Mouse (Mus musculus) hindbrain, embryonic 15.5 days (tissue): ENCODE measurements at regions not wholly inside any gene's neighbourhood (a gene's known extent, or its start where the extent isn't known, plus 50 kb on each side); places are given as distances from the start of the nearest gene placed in this dataset.

Experiments used
- ATAC-seq: fragments of 200-750 bp; cut with Nextera tagmentation; 2 replicates; pipeline ENCODE4 v1.8.0; 2017; ENCODE audit warnings: low read depth, moderate number of reproducible peaks, moderate TSS enrichment; ENCODE audit not compliant: low FRiP score
- H3K27ac ChIP-seq: fragments of 300-500 bp; sonication (generic); replicated peaks from 2 replicates; pipeline ENCODE4 v1.5.1; 2015; ENCODE audit warnings: mild to moderate bottlenecking, inconsistent platforms
- H3K27me3 ChIP-seq: fragments of 300-500 bp; sonication (generic); 2 replicates; pipeline ENCODE4 v1.6.1; 2015; ENCODE audit warnings: control low read depth, inconsistent platforms
- H3K36me3 ChIP-seq: fragments of 300-500 bp; sonication (generic); 2 replicates; pipeline ENCODE4 v1.6.1; 2015; ENCODE audit warnings: control low read depth, inconsistent platforms
- H3K4me1 ChIP-seq: fragments of 300-500 bp; sonication (generic); replicated peaks from 2 replicates; pipeline ENCODE4 v1.6.1; 2015; ENCODE audit warnings: control low read depth, inconsistent platforms
- H3K4me2 ChIP-seq: fragments of 300-500 bp; sonication (generic); 2 replicates; pipeline ENCODE4 v1.6.1; 2015; ENCODE audit warnings: moderate library complexity, mild to moderate bottlenecking, inconsistent platforms
- H3K4me3 ChIP-seq: fragments of 300-500 bp; sonication (generic); 2 replicates; pipeline ENCODE4 v1.5.1; 2015; ENCODE audit warnings: mild to moderate bottlenecking, inconsistent platforms
- H3K9ac ChIP-seq: fragments of 300-500 bp; sonication (generic); 2 replicates; pipeline ENCODE4 v1.6.1; 2015; ENCODE audit warnings: inconsistent platforms
- H3K9me3 ChIP-seq: fragments of 300-500 bp; sonication (generic); 2 replicates; pipeline ENCODE4 v1.6.1; 2016; ENCODE audit warnings: control low read depth, inconsistent platforms
- WGBS: fragments of 180-500 bp; shearing (Covaris S2); methylation state at CpG from one replicate; pipeline ENCODE4 v1.1.7; 2015; 5-methylcytosine and 5-hydroxymethylcytosine counted together

DNA sequence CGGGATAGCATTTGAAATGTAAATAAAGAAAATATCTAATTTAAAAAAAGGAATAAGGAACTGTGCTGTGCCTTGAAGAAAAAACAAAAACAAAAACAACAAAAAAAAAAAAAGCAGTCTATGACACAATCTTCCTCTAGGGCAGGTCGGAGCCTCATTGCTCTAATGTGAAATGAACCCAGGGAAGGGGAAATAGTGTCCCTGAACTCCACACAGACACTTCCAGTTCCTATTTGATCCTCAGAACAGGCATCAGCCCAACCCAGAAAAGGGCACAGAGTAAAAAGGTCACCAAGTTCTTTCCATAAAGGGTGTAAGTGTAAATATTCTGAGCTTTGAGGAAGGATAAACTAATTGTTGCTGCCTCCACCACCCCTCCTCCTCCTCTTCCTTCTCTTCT is 250.2 kb upstream of the Fggy start:
- Histone ChIP-seq H3K4me1 (no peaks in the 10 kb centered on the region), H3K4me3 (no peak overlapping the region), H3K36me3 (no peaks in the 10 kb centered on the region), H3K9me3 (no peaks in the 10 kb centered on the region), H3K27me3 (no peaks in the 10 kb centered on the region), H3K27ac (no peak overlapping the region), H3K9ac (no peak overlapping the region), H3K4me2 (no peak overlapping the region)
- ATAC-seq: no peak
- WGBS: 86% methylated on average over 2 of the region's 2 CpGs

DNA sequence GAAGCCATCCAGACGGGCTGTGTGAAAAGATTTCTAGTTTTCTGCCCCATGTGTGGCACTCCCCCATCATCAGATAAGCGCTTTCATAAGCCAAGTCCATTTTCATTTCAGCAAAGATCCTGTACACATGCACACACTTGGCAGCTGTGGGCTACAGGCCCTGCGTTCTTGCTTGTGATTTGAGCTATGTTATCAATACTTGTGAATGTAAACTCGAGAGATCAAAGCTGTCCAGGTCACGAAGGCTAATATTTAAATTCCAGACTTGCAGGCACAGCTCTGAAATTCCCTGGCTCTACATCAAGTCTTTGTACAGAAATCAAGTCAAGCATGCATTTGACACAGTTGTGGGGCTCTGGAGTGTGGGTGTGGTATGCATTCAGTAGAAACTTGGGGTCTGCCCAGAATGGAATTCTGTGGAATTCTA is 248.8 kb upstream of the Fggy start:
- ATAC-seq: no peak
- H3K27me3 ChIP-seq: no peaks in the 10 kb centered on the region
- no peaks in the 10 kb centered on the region for H3K9me3 ChIP-seq
- no peak overlapping the region for H3K4me2 ChIP-seq
- 72% methylated on average over 5 of the region's 5 CpGs for whole genome bisulfite sequencing
- no peaks in the 10 kb centered on the region for H3K36me3 ChIP-seq
- H3K27ac ChIP-seq: no peak overlapping the region
- H3K4me1 ChIP-seq: no peaks in the 10 kb centered on the region
- H3K4me3 ChIP-seq: no peak overlapping the region
- H3K9ac ChIP-seq: no peak overlapping the region

DNA sequence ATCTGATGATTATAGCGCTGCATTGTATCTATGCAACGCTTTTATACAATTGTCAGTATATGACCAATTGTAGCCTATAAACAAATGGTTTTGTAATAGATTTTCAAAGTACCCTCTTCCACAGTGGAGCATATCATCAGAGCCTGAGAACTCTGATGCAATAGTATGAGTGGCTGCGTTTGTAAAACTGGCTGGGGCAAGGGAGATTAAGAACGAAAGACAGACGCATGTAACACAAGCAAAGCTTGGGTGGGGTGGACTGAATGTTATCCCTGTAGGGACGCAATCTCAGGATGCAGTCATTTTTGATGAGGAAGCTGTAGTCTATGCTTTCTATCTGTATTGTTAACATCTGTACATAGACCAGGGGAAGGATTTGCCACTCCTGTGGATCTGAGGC is 246.9 kb upstream of the Fggy start:
- H3K4me3 ChIP-seq: no peak overlapping the region
- no peak overlapping the region for H3K4me2 ChIP-seq
- WGBS: 87% methylated on average over 6 of the region's 6 CpGs
- no peak overlapping the region for H3K27ac ChIP-seq
- no peaks in the 10 kb centered on the region for H3K4me1 ChIP-seq
- H3K9me3 ChIP-seq: no peaks in the 10 kb centered on the region
- ATAC-seq: no peak
- H3K9ac ChIP-seq: no peak overlapping the region
- H3K27me3 ChIP-seq: no peaks in the 10 kb centered on the region
- H3K36me3 ChIP-seq: no peaks in the 10 kb centered on the region

DNA sequence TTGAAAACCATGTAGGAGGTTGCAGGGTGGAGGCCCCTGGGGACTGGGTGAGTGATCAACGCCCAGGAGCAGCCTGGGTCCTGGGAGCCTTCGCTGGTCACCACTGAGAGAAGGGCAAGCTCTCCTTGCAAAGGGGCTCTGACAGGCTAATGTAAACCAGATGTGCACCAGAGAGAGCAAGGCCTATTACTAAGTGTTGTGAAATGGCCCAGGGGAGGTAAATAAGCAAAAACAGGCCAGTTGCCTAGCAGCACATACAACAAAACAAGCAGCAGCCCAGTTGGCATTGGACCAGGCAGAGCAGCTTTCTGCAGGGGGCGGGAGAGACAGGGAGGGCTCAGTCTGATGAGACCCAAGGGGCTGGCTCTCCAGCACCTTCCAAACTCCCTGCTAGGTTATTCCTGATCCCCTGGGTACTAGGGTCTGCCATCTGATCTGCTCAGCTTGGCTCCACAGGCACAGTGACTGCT is 239.5 kb upstream of the Fggy start:
- Histone ChIP-seq H3K27ac (no peak overlapping the region), H3K4me3 (no peak overlapping the region), H3K9ac (no peak overlapping the region), H3K36me3 (no peaks in the 10 kb centered on the region), H3K27me3 (no peaks in the 10 kb centered on the region), H3K4me2 (no peak overlapping the region), H3K9me3 (no peaks in the 10 kb centered on the region), H3K4me1 (peaks cover 11% of the 10 kb centered on the region)
- peak; percentile 56 for ATAC-seq
- whole genome bisulfite sequencing: 52% methylated on average over 3 of the region's 3 CpGs

DNA sequence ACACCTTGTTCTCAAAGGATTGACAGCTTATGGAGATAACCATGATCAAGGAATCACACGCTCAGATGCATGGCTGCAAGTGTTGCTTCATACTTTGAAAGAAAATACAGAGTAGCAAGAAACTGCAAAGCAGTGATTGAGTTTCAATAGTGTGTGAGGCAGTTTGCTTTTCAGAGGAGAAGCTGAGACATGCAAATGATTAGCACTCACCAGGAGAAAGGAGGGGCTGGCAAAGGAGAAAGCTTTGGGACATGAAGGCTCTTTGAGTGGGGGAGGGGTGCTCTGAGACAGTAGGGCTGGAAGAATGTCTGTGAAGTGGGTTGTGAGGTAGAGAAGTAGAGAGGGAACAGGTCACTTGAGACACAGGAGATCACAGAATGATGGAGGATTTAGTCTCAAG is 238.7 kb upstream of the Fggy start:
- 71% methylated on average over 1 of the region's 1 CpGs for WGBS
- Histone ChIP-seq H3K4me3 (no peak overlapping the region), H3K4me2 (no peak overlapping the region), H3K36me3 (no peaks in the 10 kb centered on the region), H3K9me3 (no peaks in the 10 kb centered on the region), H3K4me1 (peaks cover 11% of the 10 kb centered on the region), H3K27ac (no peak overlapping the region), H3K9ac (no peak overlapping the region), H3K27me3 (no peaks in the 10 kb centered on the region)
- no peak for ATAC-seq

DNA sequence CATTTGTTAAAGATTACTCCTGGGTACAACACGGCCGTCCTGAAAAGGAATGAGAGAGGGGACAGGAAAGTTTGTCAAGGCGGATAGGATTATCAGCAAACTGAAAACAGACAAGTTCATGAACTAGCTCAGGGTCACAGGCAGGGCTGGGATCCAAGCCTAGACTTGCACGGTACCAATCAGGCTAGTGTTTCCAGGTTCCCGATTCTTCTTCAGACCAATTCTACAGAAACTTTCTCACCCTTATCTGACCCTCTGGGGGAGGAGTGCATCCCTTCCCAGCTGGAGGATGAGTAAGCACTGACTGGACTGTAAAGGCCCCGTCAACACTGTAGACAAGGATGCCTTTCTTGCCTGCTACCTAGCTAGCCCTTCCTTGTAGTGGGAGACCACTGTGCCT is 238.3 kb upstream of the Fggy start:
- Histone ChIP-seq H3K4me1 (peaks cover 11% of the 10 kb centered on the region), H3K9me3 (no peaks in the 10 kb centered on the region), H3K27ac (no peak overlapping the region), H3K4me2 (no peak overlapping the region), H3K27me3 (no peaks in the 10 kb centered on the region), H3K36me3 (no peaks in the 10 kb centered on the region), H3K9ac (no peak overlapping the region), H3K4me3 (no peak overlapping the region)
- 68% methylated on average over 6 of the region's 6 CpGs for WGBS
- ATAC-seq: no peak

DNA sequence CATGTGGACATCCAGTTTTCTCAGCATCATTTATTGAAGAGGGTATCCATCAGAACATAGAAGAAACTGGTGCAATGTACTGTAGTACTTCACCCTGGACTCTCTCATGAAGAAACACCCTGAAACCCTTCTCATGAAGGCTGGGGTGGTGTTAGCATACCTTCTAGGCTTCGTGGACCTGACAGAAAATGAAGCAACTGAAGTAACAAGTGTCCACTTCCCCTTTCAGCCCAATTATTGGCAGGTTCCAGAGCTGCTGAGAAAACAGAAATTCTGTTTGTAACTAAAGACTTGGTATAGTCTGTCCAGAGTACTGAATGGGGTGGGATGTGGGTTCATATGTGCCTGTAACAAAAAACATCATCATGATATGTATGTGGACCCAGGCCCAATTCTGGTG is 231.4 kb upstream of the Fggy start:
- WGBS: 82% methylated on average over 1 of the region's 1 CpGs
- Histone ChIP-seq H3K36me3 (no peaks in the 10 kb centered on the region), H3K4me2 (no peak overlapping the region), H3K27me3 (no peaks in the 10 kb centered on the region), H3K27ac (no peak overlapping the region), H3K4me3 (no peak overlapping the region), H3K4me1 (no peaks in the 10 kb centered on the region), H3K9me3 (0 out of 2 replicates have a peak, but pooled peaks cover 3% of the 10 kb centered on the region), H3K9ac (no peak overlapping the region)
- no peak for ATAC-seq

DNA sequence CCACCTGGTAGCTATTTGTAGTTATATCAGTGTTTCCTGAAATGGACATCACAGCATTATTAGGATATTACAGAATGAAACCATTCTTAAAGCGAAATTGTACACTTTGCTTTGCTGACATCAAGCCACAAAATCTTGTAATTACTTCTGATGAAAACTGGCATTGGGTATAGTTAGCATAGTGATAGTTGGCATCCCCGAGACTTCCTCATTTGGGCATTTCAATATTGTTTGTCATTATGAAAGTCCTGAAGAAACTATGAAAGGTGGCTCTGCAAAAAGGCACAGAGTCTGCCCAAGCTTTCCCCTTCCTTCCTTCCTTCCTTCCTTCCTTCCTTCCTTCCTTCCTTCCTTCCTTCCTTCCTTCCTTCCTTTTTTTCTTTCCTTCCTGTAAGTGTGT is 217.5 kb upstream of the Fggy start:
- no peaks in the 10 kb centered on the region for H3K4me1 ChIP-seq
- H3K4me3 ChIP-seq: no peak overlapping the region
- H3K9me3 ChIP-seq: no peaks in the 10 kb centered on the region
- no peak overlapping the region for H3K9ac ChIP-seq
- H3K27ac ChIP-seq: no peak overlapping the region
- H3K27me3 ChIP-seq: no peaks in the 10 kb centered on the region
- H3K4me2 ChIP-seq: no peak overlapping the region
- 82% methylated on average over 2 of the region's 2 CpGs for WGBS
- ATAC-seq: no peak
- no peaks in the 10 kb centered on the region for H3K36me3 ChIP-seq

DNA sequence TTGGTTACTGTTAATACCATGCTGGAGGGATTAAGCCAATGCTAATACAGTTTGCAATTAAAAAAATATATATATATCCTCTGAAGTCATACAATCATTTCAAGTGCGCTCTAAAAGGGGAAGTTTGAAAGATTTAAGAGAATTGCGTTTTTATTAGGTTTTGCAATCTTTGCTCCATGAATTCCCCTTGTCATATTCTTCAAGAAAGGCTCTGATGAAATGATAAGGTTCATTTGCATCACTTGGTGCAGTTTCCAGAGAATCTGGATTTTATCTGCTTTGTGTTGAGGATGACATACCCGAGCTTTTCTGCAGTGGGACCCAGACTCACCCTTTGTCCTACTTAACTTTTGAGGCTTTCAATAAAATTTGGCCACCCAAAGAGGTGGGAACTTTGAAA is 216.4 kb upstream of the Fggy start:
- Histone ChIP-seq H3K27ac (no peak overlapping the region), H3K27me3 (no peaks in the 10 kb centered on the region), H3K4me3 (no peak overlapping the region), H3K36me3 (no peaks in the 10 kb centered on the region), H3K9ac (no peak overlapping the region), H3K9me3 (no peaks in the 10 kb centered on the region), H3K4me2 (no peak overlapping the region), H3K4me1 (no peaks in the 10 kb centered on the region)
- ATAC-seq: no peak
- WGBS: 77% methylated on average over 3 of the region's 3 CpGs

DNA sequence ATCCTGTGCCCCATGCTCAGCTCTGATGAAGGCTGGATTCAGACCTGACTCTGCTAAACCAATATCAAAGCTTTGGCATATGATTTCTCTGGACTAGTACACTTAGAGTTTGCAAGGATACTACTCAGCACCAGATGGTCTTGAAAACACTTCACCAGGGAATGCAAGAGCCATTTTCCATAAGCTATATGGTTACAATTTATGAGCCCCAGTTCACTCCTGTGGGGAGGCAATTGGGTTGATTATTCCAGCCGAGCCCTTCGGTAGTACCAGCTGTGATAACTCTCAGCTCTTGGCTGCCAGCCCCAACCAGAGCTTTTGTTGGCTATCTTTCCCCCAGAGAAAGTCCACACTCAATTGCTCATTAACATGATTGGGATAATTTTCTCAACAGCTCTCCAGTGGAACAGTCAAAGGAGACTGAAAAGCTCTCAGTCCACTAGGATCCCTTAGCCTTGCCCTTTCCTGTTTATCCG is 210.5 kb upstream of the Fggy start:
- no peak overlapping the region for H3K9ac ChIP-seq
- H3K27ac ChIP-seq: no peak overlapping the region
- 35% methylated on average over 3 of the region's 3 CpGs for WGBS
- H3K4me1 ChIP-seq: peaks cover 9% of the 10 kb centered on the region; the same call in 1 of the 2 replicates
- H3K36me3 ChIP-seq: no peaks in the 10 kb centered on the region
- peak; percentile 75 for ATAC-seq
- H3K27me3 ChIP-seq: no peaks in the 10 kb centered on the region
- H3K9me3 ChIP-seq: no peaks in the 10 kb centered on the region
- no peak overlapping the region for H3K4me2 ChIP-seq
- H3K4me3 ChIP-seq: no peak overlapping the region

DNA sequence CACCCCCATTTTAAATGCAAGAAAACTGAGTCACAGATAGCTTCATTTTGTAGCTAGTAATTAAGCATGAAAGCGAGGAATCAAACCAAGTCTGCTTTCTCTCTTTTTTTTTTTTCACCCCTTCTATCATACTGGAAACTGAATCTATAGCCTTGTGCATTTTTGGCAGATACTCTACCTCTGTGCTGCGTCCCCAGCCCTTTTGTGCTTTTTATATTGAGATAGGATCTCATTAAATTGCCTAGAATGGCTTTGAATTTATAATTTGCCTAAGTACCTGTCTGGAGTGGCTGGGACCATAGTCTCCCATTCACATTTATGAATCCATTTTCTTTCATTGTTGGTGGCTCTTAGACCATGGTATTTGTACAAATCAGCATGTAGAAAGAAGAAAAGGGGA is 209.9 kb upstream of the Fggy start:
- Histone ChIP-seq H3K9me3 (no peaks in the 10 kb centered on the region), H3K4me2 (no peak overlapping the region), H3K27me3 (no peaks in the 10 kb centered on the region), H3K4me3 (no peak overlapping the region), H3K27ac (no peak overlapping the region), H3K36me3 (no peaks in the 10 kb centered on the region), H3K4me1 (peaks cover 9% of the 10 kb centered on the region; the same call in 1 of the 2 replicates), H3K9ac (no peak overlapping the region)
- no peak for ATAC-seq
- WGBS: 73% methylated on average over 2 of the region's 2 CpGs

DNA sequence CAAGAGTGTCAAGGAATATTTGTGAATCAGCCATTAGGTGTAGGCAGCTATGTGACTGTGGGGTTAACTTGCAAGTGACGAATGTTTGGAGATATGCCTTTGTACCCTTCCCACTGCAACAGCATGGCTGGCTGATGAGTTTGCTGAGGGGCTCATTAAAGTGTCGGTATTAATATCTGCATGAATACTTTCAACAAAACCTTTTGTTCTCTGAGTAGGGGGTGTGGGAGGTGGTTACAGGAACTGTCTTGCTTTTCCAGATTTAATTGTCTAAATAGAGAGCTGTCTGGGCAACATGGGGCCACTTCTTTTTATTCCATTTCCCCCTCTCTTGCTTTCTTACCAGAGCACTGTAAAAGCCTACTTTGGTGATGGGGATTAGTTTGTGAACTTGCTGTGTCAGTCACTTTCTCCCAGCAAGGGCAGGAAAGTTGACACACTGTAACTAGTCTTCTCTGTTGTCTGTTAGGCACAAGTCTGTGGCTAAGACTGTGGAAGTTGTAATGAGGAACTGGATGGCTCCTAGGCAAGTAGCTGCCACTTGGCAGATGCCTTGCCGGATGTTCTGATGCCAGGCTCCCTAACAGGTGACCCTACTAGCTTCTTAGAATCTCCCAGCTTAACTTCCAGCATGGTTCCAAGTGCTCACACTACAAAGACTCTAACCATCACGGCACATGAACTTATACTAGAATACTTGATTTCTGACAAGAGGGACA is 208.7 kb upstream of the Fggy start:
- Histone ChIP-seq H3K9me3 (no peaks in the 10 kb centered on the region), H3K27ac (no peak overlapping the region), H3K4me1 (peaks cover 9% of the 10 kb centered on the region; the same call in 1 of the 2 replicates), H3K27me3 (no peaks in the 10 kb centered on the region), H3K4me3 (no peak overlapping the region), H3K36me3 (no peaks in the 10 kb centered on the region), H3K4me2 (no peak overlapping the region), H3K9ac (no peak overlapping the region)
- WGBS: 76% methylated on average over 4 of the region's 4 CpGs
- ATAC-seq: no peak

DNA sequence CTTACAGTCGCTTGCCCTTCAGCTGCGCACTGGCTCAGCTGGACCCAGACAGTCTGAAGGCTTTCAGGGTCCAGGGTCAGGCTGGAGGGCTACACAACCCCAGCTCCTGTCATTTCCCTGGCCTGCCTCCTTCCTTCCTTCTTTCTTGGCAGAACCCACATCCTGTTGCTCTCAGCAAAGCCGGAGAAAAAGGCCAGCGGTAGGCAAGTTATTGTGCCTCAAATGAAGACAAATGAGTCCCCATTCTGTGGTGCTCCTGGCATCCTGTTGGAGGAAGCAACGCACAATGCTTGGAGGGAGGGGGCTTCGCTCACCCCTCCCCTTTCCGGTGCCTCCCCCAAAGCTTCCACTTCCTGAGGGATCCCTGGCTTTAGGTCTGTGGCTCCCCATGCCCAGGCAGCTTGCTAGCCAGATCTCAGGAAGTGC is 203.4 kb upstream of the Fggy start:
- Histone ChIP-seq H3K4me2 (no peak overlapping the region), H3K27ac (peak overlapping the region; percentile 29; the same call in 1 of the 2 replicates), H3K36me3 (no peaks in the 10 kb centered on the region), H3K27me3 (no peaks in the 10 kb centered on the region), H3K4me1 (0 out of 2 replicates have a peak, but pooled peaks cover 7% of the 10 kb centered on the region), H3K9me3 (no peaks in the 10 kb centered on the region), H3K9ac (no peak overlapping the region), H3K4me3 (no peak overlapping the region)
- WGBS: 34% methylated on average over 7 of the region's 7 CpGs
- peak; percentile 85 for ATAC-seq
